Mouse (Mus musculus) C2C12 (cell line): ENCODE results near the gene Tmem109. TPM values are rescaled to one million over a fixed set of nuclear protein-coding genes. Genes with fewer than 3 reads are reported as not detected.

Experiments
- H3K27me3 ChIP-seq: one replicate; pipeline ENCODE4 v1.6.1; 2011; ENCODE audit not compliant: control insufficient read depth, insufficient read depth, insufficient read length
- H3K36me3 ChIP-seq: one replicate; pipeline ENCODE4 v1.6.1; 2011; ENCODE audit not compliant: control insufficient read depth, insufficient read depth
- H3K4me3 ChIP-seq: one replicate; pipeline ENCODE4 v1.5.1; 2011; ENCODE audit warnings: mild to moderate bottlenecking, control low read depth; ENCODE audit not compliant: poor library complexity, insufficient read depth, severe bottlenecking
- H3K79me2 ChIP-seq: one replicate; pipeline ENCODE4 v1.6.1; 2011; ENCODE audit not compliant: control insufficient read depth, insufficient read depth
- H3K79me3 ChIP-seq: one replicate; pipeline ENCODE4 v1.6.1; 2011; ENCODE audit warnings: low read depth, control low read depth
- H3ac ChIP-seq: one replicate; pipeline ENCODE3; 2011; ENCODE audit warnings: low read depth; ENCODE audit not compliant: control insufficient read depth, insufficient read length
- CEBPB ChIP-seq: IDR thresholded peaks from one replicate; pipeline ENCODE4 v1.6.1; 2011; ENCODE audit warnings: low read depth, mild to moderate bottlenecking, control low read depth, moderate library complexity
- CTCF ChIP-seq: IDR thresholded peaks from one replicate; pipeline ENCODE4 v1.5.1; 2011; ENCODE audit not compliant: control insufficient read depth, insufficient read depth, insufficient read length
- FOSL1 ChIP-seq: IDR thresholded peaks from one replicate; pipeline ENCODE4 v1.8.0; 2011; ENCODE audit warnings: mild to moderate bottlenecking, low read length; ENCODE audit not compliant: poor library complexity, insufficient read depth, severe bottlenecking
- MAX ChIP-seq: IDR thresholded peaks from one replicate; pipeline ENCODE4 v1.6.1; 2011; ENCODE audit warnings: mild to moderate bottlenecking, control low read depth
- MYOD1 ChIP-seq: IDR thresholded peaks from one replicate; pipeline ENCODE4 v1.6.1; 2011; ENCODE audit warnings: low read depth; ENCODE audit not compliant: control insufficient read depth, insufficient read length
- MYOG ChIP-seq: IDR thresholded peaks from one replicate; pipeline ENCODE4 v1.6.1; 2011; ENCODE audit not compliant: control insufficient read depth, insufficient read length; ENCODE audit errors: extremely low read depth
- USF1 ChIP-seq: IDR thresholded peaks from one replicate; pipeline ENCODE4 v1.6.1; 2011; ENCODE audit warnings: low read depth, mild to moderate bottlenecking, control low read depth, moderate library complexity
- polyA plus RNA-seq: library from polyadenylated mRNA; unstranded; fragments of >200 nt; fragmentation: generic; extraction: Trizol; gene quantifications from one replicate; pipeline ENCODE4 v1.2.1, GENCODE M21; 2012; ENCODE audit warnings: missing spikeins

The Tmem109 gene
- polyA plus RNA-seq, 1 experiment = 141 TPM

GRCm38 (mm10) chr19:10900315-10900714, 18.5 kb upstream of the Tmem109 start:
- TF ChIP-seq MAX (no peak), CEBPB (no peak), USF1 (no peak), MYOD1 (no peak), MYOG (no peak), CTCF (no peak), FOSL1 (no peak)
- Histone ChIP-seq H3K36me3 (peaks cover 81% of the 10 kb centered on the region), H3K79me2 (peaks cover 45% of the 10 kb centered on the region), H3K27me3 (no peaks in the 10 kb centered on the region), H3K4me3 (no peak overlapping the region), H3ac (no peak overlapping the region), H3K79me3 (peaks cover 36% of the 10 kb centered on the region)

GRCm38 (mm10) chr19:10897491-10897890, 15.7 kb upstream of the Tmem109 start:
- peaks cover 36% of the 10 kb centered on the region for H3K79me3 ChIP-seq
- H3K4me3 ChIP-seq = no peak overlapping the region
- H3K36me3 ChIP-seq = peaks cover 54% of the 10 kb centered on the region
- no peaks in the 10 kb centered on the region for H3K27me3 ChIP-seq
- H3K79me2 ChIP-seq = peaks cover 46% of the 10 kb centered on the region
- no peak for TF ChIP-seq MYOG
- H3ac ChIP-seq = no peak overlapping the region

- H3ac ChIP-seq = no peak overlapping the region
- peaks cover 46% of the 10 kb centered on the region for H3K79me2 ChIP-seq
- peaks cover 34% of the 10 kb centered on the region for H3K79me3 ChIP-seq
- no peaks in the 10 kb centered on the region for H3K27me3 ChIP-seq
- TF ChIP-seq MYOD1 = no peak
- TF ChIP-seq MYOG = no peak
- TF ChIP-seq MAX = no peak
- no peak for TF ChIP-seq CTCF
- no peak for TF ChIP-seq USF1
- no peak for TF ChIP-seq FOSL1
- TF ChIP-seq CEBPB = no peak
- peaks cover 47% of the 10 kb centered on the region for H3K36me3 ChIP-seq
- no peak overlapping the region for H3K4me3 ChIP-seq
These were observed 15.0 kb upstream of the Tmem109 start for GRCm38 (mm10) chr19:10896849-10897248.

- Histone ChIP-seq H3K79me2 (peaks cover 46% of the 10 kb centered on the region), H3ac (peak overlapping the region; percentile 80), H3K27me3 (no peaks in the 10 kb centered on the region), H3K36me3 (peaks cover 36% of the 10 kb centered on the region), H3K79me3 (peaks cover 34% of the 10 kb centered on the region), H3K4me3 (peak overlapping the region; percentile 97)
- TF ChIP-seq USF1 (no peak), CTCF (no peak), MAX (no peak), FOSL1 (no peak), CEBPB (no peak), MYOD1 (peak; percentile 2), MYOG (no peak)
These were observed 13.9 kb upstream of the Tmem109 start for GRCm38 (mm10) chr19:10895708-10896107.

- Histone ChIP-seq H3K79me2 (peaks cover 46% of the 10 kb centered on the region), H3ac (peak within 1 kb of the TSS; percentile 80), H3K27me3 (no peaks in the 10 kb centered on the region), H3K4me3 (peak within 1 kb of the TSS; percentile 97), H3K79me3 (peaks cover 34% of the 10 kb centered on the region), H3K36me3 (peaks cover 30% of the 10 kb centered on the region)
- TF ChIP-seq USF1 (peak; percentile 10), MAX (peak; percentile 94), CEBPB (no peak), MYOG (no peak), CTCF (no peak)
These were observed 13.3 kb upstream of the Tmem109 start, which contains the start of gene Prpf19 for GRCm38 (mm10) chr19:10895016-10895528. Prpf19 (plus strand) TSS chr19:10895231.

DNA sequence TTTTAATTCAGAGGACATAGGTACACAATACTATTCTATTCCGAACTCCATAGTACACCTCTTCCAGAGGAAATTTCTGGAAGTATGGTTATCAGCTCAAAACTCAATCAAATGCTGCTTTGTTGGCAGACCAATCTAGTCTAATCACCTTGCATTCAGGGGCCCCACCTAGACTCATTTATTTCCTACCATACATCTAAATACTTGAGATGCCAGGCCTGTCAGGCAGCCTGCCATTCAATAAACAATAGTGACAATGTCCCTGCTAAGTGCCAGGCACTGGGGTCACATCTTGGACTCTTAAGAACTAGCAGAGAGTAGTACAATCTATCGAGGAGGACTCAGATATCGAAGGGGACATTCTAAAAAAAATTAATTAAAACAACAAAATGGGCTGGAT, 10.4 kb upstream of the Tmem109 start:
- H3ac ChIP-seq = no peak overlapping the region
- H3K4me3 ChIP-seq = no peak overlapping the region
- no peaks in the 10 kb centered on the region for H3K27me3 ChIP-seq
- peaks cover 2% of the 10 kb centered on the region for H3K36me3 ChIP-seq
- TF ChIP-seq CEBPB = no peak
- TF ChIP-seq MAX = no peak
- no peak for TF ChIP-seq USF1
- TF ChIP-seq MYOD1 = no peak
- H3K79me2 ChIP-seq = peaks cover 21% of the 10 kb centered on the region
- peaks cover 19% of the 10 kb centered on the region for H3K79me3 ChIP-seq
